Mouse (Mus musculus): Measurements from ENCODE around the gene Cfap97d2. TPM values are rescaled to one million over a fixed set of nuclear protein-coding genes. Genes with fewer than 3 reads are reported as not detected.

The Cfap97d2 gene
- polyA plus RNA-seq, 1 experiment from 2014 or later = 0.05 TPM

DNA sequence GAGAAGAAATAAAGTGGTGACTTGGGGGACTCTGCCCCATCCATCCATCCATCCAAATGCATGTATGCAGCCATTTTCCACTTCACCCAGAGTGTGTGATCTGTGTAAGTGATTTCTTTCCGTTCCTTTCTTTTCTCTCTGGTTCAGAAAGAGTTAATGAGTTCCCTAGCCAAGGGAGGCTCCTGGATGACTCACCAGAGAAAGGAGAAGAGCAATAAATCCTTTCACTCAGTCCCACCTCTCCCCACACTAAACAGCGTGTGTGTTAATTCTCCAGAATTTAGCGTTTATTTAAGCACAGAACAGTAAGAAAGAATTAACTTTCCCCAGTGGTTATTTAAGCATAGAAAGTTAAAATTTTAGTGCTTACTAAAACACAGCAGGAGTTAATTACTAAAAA is 41.9 kb downstream of the Cfap97d2 start:
- no peaks in the 10 kb centered on the region for H3K27me3 ChIP-seq (ENCODE audit: control insufficient read depth, insufficient read depth, low read length)
- H3K27ac ChIP-seq (ENCODE audit: low read length) = no peak overlapping the region
- H3K36me3 ChIP-seq (ENCODE audit: control insufficient read depth, insufficient read depth, low read length) = no peaks in the 10 kb centered on the region
- H3K4me1 ChIP-seq (ENCODE audit: control insufficient read depth, insufficient read depth, low read length) = peaks cover 2% of the 10 kb centered on the region; the same call in 1 of the 2 replicates
- 7% methylated on average over 3 of the region's 3 CpGs for WGBS
- H3K9me3 ChIP-seq (replicated peaks; ENCODE audit: control insufficient read depth, low read length) = no peaks in the 10 kb centered on the region
- ATAC-seq (ENCODE audit: insufficient read depth, low FRiP score) = no peak; the same call in 1 of the 2 replicates
- H3K9ac ChIP-seq (ENCODE audit: low read length) = no peak overlapping the region
- H3K4me2 ChIP-seq (ENCODE audit: low read depth, low read length) = no peak overlapping the region
- no peak overlapping the region for H3K4me3 ChIP-seq (replicated peaks; ENCODE audit: low read length)

- no peak for ATAC-seq (ENCODE audit: insufficient read depth, low FRiP score)
- no peak overlapping the region for H3K9ac ChIP-seq (ENCODE audit: low read length)
- no peaks in the 10 kb centered on the region for H3K27me3 ChIP-seq (ENCODE audit: control insufficient read depth, insufficient read depth, low read length)
- no peak overlapping the region for H3K27ac ChIP-seq (ENCODE audit: low read length)
- WGBS = 27% methylated on average over 2 of the region's 2 CpGs
- no peak overlapping the region for H3K4me2 ChIP-seq (ENCODE audit: low read depth, low read length)
- H3K4me1 ChIP-seq (ENCODE audit: control insufficient read depth, insufficient read depth, low read length) = peaks cover 2% of the 10 kb centered on the region
- no peaks in the 10 kb centered on the region for H3K36me3 ChIP-seq (ENCODE audit: control insufficient read depth, insufficient read depth, low read length)
- H3K9me3 ChIP-seq (replicated peaks; ENCODE audit: control insufficient read depth, low read length) = no peaks in the 10 kb centered on the region
- H3K4me3 ChIP-seq (replicated peaks; ENCODE audit: low read length) = no peak overlapping the region
Measured at GRCm38 (mm10) chr8:13753680-13754079, 48.0 kb downstream of the Cfap97d2 start.

DNA sequence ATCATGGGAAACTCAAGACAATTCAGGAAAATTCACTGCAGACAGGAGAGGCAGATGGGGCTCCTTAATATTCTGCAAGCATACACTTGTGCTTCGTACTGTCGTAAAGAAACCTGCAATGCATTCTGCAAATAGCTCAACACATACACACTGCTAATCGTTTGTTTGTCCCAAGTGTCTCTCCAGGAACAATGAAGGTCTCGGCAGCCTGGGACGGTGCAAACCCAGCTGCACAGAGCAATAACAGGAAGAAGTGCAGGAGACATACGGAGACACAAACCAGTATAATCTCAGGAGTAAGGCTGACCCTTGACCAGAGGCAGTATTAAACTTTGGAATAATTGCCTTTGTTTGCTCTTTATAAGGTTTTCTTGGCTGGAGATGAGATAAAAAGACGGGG is 50.8 kb downstream of the Cfap97d2 start:
- Histone ChIP-seq H3K27me3 (ENCODE audit: control insufficient read depth, insufficient read depth, low read length) (no peaks in the 10 kb centered on the region), H3K4me3 (replicated peaks; ENCODE audit: low read length) (no peak overlapping the region), H3K36me3 (ENCODE audit: control insufficient read depth, insufficient read depth, low read length) (no peaks in the 10 kb centered on the region), H3K9ac (ENCODE audit: low read length) (no peak overlapping the region), H3K4me2 (ENCODE audit: low read depth, low read length) (peak overlapping the region; percentile 61; the same call in 1 of the 2 replicates), H3K27ac (ENCODE audit: low read length) (no peak overlapping the region), H3K9me3 (replicated peaks; ENCODE audit: control insufficient read depth, low read length) (no peaks in the 10 kb centered on the region), H3K4me1 (ENCODE audit: control insufficient read depth, insufficient read depth, low read length) (peaks cover 11% of the 10 kb centered on the region)
- no peak for ATAC-seq (ENCODE audit: insufficient read depth, low FRiP score)
- 56% methylated on average over 7 of the region's 7 CpGs for WGBS

- Histone ChIP-seq H3K4me2 (ENCODE audit: low read depth, low read length) (peak within 1 kb of the TSS; percentile 79), H3K4me1 (ENCODE audit: control insufficient read depth, insufficient read depth, low read length) (peaks cover 11% of the 10 kb centered on the region), H3K27ac (ENCODE audit: low read length) (peak within 1 kb of the TSS; percentile 92), H3K27me3 (ENCODE audit: control insufficient read depth, insufficient read depth, low read length) (no peaks in the 10 kb centered on the region), H3K9ac (ENCODE audit: low read length) (peak within 1 kb of the TSS; percentile 99), H3K9me3 (replicated peaks; ENCODE audit: control insufficient read depth, low read length) (no peaks in the 10 kb centered on the region), H3K4me3 (replicated peaks; ENCODE audit: low read length) (peak within 1 kb of the TSS; percentile 98), H3K36me3 (ENCODE audit: control insufficient read depth, insufficient read depth, low read length) (peaks cover 3% of the 10 kb centered on the region; the same call in 1 of the 2 replicates)
- 8% methylated on average over 40 of the region's 40 CpGs for WGBS
- ATAC-seq (ENCODE audit: insufficient read depth, low FRiP score) = peak; percentile 95
Measured at GRCm38 (mm10) chr8:13756982-13757804, 51.5 kb downstream of the Cfap97d2 start, which contains the start of gene Cdc16. TSS of gene Cdc16 (plus strand) at chr8:13757676.

DNA sequence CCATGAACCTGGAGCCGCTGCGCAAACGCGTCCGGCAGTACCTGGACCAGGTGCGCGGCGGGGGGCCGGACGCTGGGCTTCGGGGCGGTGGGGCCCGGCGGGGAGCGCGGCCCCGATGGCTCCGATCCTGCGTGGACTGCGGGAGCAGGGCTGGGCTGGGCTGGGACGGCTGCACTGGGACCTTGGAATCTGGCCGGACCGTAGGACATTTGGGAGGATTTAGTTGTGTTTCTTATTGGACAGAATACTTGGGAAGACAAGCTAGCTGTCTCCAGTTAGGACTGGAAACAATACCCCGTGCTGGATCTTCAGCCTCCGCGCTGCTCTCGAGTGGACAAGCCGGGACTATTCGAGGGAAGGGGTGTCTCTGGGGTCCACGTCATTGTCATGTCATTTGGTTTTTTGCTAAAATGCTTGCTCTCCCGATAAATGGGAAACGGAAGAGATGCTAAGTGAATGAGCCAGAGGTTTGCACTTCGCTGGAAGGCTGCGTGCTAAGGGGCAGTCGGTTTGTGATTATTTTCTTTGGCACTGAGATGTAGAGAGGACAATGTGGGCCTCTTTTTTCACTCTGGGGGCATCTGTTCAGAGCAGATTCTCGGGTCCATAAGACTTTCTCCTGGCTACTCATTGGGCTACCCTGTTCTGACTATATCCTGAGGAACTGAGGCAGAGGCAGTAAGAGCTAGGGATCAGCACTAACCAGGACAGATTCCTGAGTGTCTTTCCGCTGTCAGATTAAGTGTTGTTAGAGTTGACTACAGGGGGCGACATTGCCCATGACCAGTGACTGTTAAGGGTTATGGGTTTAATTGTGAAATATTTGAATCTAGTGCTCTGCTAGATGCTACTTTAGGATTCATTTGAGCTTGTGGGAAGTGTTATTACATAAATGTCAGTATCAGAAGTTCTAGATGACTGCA is 52.4 kb downstream of the Cfap97d2 start:
- peaks cover 11% of the 10 kb centered on the region for H3K4me1 ChIP-seq (ENCODE audit: control insufficient read depth, insufficient read depth, low read length)
- peak overlapping the region; percentile 92 for H3K27ac ChIP-seq (ENCODE audit: low read length)
- H3K4me3 ChIP-seq (replicated peaks; ENCODE audit: low read length) = peak overlapping the region; percentile 98
- ATAC-seq (ENCODE audit: insufficient read depth, low FRiP score) = peak; percentile 71
- H3K4me2 ChIP-seq (ENCODE audit: low read depth, low read length) = peak overlapping the region; percentile 79
- H3K36me3 ChIP-seq (ENCODE audit: control insufficient read depth, insufficient read depth, low read length) = peaks cover 7% of the 10 kb centered on the region; the same call in 1 of the 2 replicates
- WGBS = under 1% methylated on average over 38 of the region's 38 CpGs
- H3K9ac ChIP-seq (ENCODE audit: low read length) = peak overlapping the region; percentile 99
- H3K27me3 ChIP-seq (ENCODE audit: control insufficient read depth, insufficient read depth, low read length) = no peaks in the 10 kb centered on the region
- no peaks in the 10 kb centered on the region for H3K9me3 ChIP-seq (replicated peaks; ENCODE audit: control insufficient read depth, low read length)

- Histone ChIP-seq H3K4me2 (ENCODE audit: low read depth, low read length) (no peak overlapping the region), H3K27me3 (ENCODE audit: control insufficient read depth, insufficient read depth, low read length) (no peaks in the 10 kb centered on the region), H3K27ac (ENCODE audit: low read length) (no peak overlapping the region), H3K9me3 (replicated peaks; ENCODE audit: control insufficient read depth, low read length) (no peaks in the 10 kb centered on the region), H3K36me3 (ENCODE audit: control insufficient read depth, insufficient read depth, low read length) (peaks cover 57% of the 10 kb centered on the region), H3K9ac (ENCODE audit: low read length) (no peak overlapping the region), H3K4me3 (replicated peaks; ENCODE audit: low read length) (no peak overlapping the region), H3K4me1 (ENCODE audit: control insufficient read depth, insufficient read depth, low read length) (no peaks in the 10 kb centered on the region)
- WGBS = 87% methylated on average over 11 of the region's 11 CpGs
- no peak for ATAC-seq (ENCODE audit: insufficient read depth, low FRiP score)
Measured at GRCm38 (mm10) chr8:13769206-13769605, 63.5 kb downstream of the Cfap97d2 start.

- H3K27ac ChIP-seq (ENCODE audit: low read length) = no peak overlapping the region
- WGBS = 84% methylated on average over 3 of the region's 3 CpGs
- no peak overlapping the region for H3K4me2 ChIP-seq (ENCODE audit: low read depth, low read length)
- no peaks in the 10 kb centered on the region for H3K27me3 ChIP-seq (ENCODE audit: control insufficient read depth, insufficient read depth, low read length)
- peaks cover 8% of the 10 kb centered on the region for H3K4me1 ChIP-seq (ENCODE audit: control insufficient read depth, insufficient read depth, low read length)
- no peak for ATAC-seq (ENCODE audit: insufficient read depth, low FRiP score)
- H3K9ac ChIP-seq (ENCODE audit: low read length) = no peak overlapping the region
- peaks cover 23% of the 10 kb centered on the region for H3K36me3 ChIP-seq (ENCODE audit: control insufficient read depth, insufficient read depth, low read length)
- H3K4me3 ChIP-seq (replicated peaks; ENCODE audit: low read length) = no peak overlapping the region
- no peaks in the 10 kb centered on the region for H3K9me3 ChIP-seq (replicated peaks; ENCODE audit: control insufficient read depth, low read length)
Measured at GRCm38 (mm10) chr8:13780536-13780935, 74.8 kb downstream of the Cfap97d2 start.

- Histone ChIP-seq H3K9ac (ENCODE audit: low read length) (peak within 1 kb of the TSS; percentile 99), H3K27me3 (ENCODE audit: control insufficient read depth, insufficient read depth, low read length) (no peaks in the 10 kb centered on the region), H3K36me3 (ENCODE audit: control insufficient read depth, insufficient read depth, low read length) (peaks cover 14% of the 10 kb centered on the region), H3K4me1 (ENCODE audit: control insufficient read depth, insufficient read depth, low read length) (peaks cover 12% of the 10 kb centered on the region), H3K4me2 (ENCODE audit: low read depth, low read length) (peak within 1 kb of the TSS; percentile 89), H3K9me3 (replicated peaks; ENCODE audit: control insufficient read depth, low read length) (no peaks in the 10 kb centered on the region), H3K27ac (ENCODE audit: low read length) (peak within 1 kb of the TSS; percentile 98), H3K4me3 (replicated peaks; ENCODE audit: low read length) (peak within 1 kb of the TSS; percentile 81)
- under 1% methylated on average over 47 of the region's 47 CpGs for WGBS
- ATAC-seq (ENCODE audit: insufficient read depth, low FRiP score) = peak; percentile 94
Measured at GRCm38 (mm10) chr8:13785250-13785763, 79.6 kb downstream of the Cfap97d2 start, which contains the start of gene Upf3a. TSS of gene Upf3a (plus strand) at chr8:13785615.

Data from stomach, embryonic 16.5 days (tissue).